Mouse (Mus musculus) mesoderm, embryonic 11.5 days (tissue): Measurements from ENCODE around the gene Nr6a1.

Source experiments
- DNase-seq: peaks from one replicate; pipeline ENCODE4 v3.0.0-alpha.2; 2012; ENCODE audit warnings: low read depth, low spot score

Nr6a1 gene

GRCm38 (mm10) chr2:38874544-38875108 is 52.9 kb downstream of the Nr6a1 start:
- DNase-seq: no peak

- no peak for DNase-seq
Observed at GRCm38 (mm10) chr2:38872730-38873129, 54.8 kb downstream of the Nr6a1 start.

DNA sequence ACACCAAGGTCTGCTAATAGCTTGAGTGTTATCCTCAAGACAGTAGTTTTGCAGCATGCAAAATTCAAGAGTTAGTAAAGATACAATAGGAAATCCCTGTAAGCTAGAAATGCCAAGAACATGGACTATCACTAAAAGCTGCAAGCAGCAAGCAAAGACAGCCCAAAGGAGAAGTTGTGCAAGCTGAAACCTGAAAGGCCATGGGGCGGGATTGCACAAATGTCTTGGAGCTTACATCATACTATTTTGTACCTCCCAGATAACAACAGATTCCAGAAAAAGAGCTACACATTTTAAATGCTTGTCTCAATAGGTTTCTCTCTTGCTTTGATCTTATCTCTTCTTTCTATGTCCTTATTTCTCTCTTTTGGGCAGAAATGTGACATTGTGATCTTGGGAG is 60.8 kb downstream of the Nr6a1 start:
- DNase-seq: no peak

GRCm38 (mm10) chr2:38864011-38864410 is 63.5 kb downstream of the Nr6a1 start:
- DNase-seq: peak; percentile 42

GRCm38 (mm10) chr2:38851797-38852196 is 75.7 kb downstream of the Nr6a1 start:
- no peak for DNase-seq

DNA sequence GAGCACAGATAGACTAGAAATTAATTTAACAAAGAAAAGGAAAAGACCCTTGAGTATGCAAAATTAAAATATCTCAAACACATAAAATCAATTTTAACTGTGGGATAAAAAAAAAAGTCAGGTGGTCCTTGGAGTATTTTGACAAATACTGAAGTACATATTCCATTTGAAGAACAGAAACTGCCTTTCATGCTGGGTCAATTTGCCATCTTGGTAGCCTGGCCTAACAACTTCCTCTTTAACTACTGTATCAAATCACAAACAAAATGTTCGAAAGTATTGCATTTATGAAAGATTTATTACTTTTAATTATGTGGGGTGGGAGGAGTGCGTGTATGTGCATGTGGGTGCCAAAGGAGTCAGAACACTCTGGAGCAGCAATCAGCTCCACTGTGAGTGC is 81.2 kb downstream of the Nr6a1 start:
- DNase-seq: no peak

- no peak for DNase-seq
Observed at GRCm38 (mm10) chr2:38835489-38835888, 92.0 kb downstream of the Nr6a1 start.

GRCm38 (mm10) chr2:38831976-38832375 is 95.5 kb downstream of the Nr6a1 start:
- no peak for DNase-seq

DNA sequence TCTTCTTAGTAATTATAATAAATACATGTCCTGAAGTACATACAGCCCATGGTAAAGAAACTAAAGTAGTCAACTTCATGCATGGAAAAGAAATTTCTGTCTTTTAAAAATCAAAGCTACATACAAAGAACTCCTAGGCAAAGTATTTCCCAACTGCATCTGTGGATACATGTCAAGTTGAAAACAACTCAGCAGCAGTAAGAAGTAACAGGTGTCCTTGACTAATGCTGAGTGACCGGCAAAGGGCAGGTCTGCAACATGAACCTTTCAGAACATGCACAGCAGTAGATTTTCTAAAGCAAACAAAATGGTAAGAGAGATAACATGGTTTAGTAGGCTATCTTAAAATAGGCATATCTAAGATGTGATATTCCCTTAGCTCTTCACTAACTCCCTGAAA is 98.0 kb downstream of the Nr6a1 start:
- no peak for DNase-seq

- no peak for DNase-seq
Observed at GRCm38 (mm10) chr2:38827801-38828306, 99.6 kb downstream of the Nr6a1 start.

GRCm38 (mm10) chr2:38826189-38826588 is 101.3 kb downstream of the Nr6a1 start:
- DNase-seq: peak; percentile 23

- peak; percentile 81 for DNase-seq
Observed at GRCm38 (mm10) chr2:38824791-38825768, 102.4 kb downstream of the Nr6a1 start.

DNA sequence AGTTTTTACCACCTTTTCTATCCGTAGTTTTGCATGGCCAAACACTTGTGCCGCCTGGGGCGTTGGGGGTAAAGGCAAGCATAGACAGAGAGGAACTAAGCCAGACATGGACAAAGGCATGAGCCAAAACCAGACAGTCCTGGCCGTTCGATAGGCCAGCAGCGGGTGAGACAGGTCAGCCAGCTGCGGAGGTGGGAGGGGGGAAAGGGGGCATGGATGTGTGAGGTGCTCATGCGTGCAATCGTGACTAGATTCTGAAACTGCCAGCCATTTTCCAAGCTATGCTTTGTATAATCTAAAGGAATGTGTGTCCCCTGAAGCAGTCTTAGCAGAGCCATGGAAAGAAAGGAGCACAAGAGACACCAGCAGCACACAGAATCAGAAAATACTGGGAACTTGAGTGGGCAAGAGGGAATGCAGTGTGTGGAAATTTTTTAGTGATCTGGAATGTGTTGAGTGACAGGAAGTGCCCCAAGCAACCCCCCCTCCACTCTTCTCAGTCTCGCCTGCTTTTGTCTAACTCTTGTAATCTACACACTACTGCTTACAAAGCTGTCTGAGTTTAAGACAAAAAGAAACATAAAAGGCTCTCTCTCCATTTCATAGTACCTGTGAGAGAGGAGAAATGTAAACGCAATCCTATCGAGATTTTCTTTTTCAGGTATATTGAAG is 103.4 kb downstream of the Nr6a1 start:
- peak; percentile 94 for DNase-seq

DNA sequence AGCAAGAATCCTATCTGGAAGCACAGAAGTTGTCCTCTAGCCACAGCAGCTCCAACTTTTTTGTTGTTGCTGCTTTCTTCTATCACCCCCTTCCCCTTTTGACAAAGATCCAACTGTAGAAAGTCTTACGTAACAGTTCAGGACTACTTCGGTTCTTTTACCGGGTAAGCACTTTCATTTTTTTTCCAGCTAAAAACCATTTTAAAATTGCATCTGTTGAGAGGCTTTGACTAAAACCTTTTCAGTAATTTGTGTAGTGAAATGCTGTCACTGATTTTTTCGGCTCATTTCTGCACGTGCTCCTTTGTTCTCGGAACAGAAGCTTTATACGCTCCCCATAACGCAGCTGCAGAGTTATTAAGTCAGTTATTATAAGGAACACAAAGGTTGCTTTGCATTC is 104.1 kb downstream of the Nr6a1 start:
- DNase-seq: no peak

DNA sequence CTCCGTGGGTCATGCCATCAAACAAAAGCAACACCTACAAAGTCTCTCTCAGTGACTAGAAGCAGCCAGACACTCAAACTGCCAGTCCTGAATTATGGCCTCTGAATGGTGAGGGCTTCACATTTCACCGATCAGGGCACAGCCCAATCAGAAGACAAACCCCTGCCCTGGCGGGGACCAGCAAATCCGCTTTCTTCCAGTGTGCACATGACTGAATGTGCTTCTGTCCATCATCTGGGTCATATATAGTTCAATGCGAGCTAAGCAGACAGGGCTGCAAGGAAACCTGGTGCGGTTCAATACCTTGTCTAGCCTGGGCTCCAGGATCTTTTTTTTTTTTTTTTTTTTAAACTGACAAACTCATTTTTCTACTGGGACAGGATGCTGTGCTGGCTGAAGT is 104.5 kb downstream of the Nr6a1 start:
- peak; percentile 97 for DNase-seq

- no peak for DNase-seq
Observed at GRCm38 (mm10) chr2:38817487-38817886, 110.0 kb downstream of the Nr6a1 start.

DNA sequence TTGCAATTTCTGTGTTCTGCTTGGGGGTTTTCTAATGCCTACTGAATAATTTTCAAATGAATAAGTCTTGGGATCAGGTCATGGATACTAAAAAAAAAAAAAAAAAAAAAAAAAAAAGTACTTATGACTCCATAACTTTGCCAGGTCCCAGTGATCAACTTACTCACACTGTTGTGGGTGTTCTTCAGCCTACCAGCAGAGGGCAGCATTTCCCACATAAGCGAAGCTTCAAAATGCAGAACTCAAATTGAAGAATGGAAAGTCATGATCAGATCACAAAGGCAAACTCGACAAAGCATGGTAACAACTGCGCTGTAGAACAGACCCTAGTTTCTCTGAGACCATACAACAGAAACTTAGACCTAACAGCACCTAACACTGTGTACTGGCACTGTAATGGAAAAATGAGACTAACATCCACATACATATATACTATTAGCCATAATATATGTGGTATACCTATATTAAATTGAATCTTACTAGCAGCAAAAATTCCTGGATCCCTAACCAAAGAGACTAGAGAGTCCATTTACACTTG is 130.3 kb downstream of the Nr6a1 start:
- DNase-seq: peak; percentile 78

DNA sequence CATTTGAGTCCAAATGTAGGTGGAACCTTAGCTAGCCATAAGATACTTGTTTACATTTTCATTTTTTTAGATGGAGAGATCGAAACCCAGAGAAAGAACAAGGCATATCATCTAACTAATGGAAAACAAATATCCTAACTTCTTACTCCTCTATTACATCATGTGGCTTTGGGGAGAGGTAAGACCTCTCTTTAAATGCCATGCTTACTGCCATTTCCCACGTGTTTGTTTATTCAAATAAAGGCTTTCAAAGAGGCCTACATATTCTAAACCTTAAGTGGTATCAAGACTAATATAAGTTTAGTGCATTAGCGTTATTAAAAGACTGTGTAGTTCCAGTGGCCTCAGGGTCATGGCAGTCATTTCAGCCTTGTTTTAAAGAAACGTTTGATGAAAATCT is 140.2 kb downstream of the Nr6a1 start:
- no peak for DNase-seq

DNA sequence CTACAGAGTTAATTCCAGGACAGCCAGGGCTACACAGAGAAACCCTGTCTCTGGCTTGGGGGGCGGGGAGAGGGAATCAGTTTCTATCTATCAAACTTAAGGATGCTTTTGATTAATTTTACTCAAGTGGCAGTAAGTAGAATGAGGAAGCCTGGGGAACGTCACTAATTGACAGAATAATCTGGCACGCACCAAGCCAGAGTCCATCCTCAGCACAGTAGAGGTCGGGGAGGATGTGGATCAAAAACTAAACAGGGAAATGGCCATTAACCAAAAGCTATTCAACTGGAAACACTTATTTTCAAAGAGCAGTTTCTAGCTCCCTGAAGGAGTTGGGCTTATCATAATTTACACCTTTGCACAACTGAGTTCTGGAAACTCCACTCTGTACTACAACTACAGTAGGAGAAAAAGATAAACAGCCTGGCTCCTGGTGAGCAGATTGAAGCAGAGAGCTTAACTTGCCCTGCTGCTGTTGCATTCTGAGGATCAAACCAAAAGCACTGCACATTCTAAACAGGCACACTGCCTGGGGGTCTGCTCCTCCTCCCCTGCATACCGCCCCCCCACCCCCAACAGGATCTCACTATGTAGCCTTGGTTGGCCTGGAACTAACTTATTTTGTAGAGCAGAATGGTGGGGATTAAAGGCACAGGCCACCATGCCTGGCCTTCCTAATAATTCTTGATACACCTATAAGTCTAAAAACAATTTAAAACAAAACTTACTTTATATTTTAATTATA is 141.1 kb downstream of the Nr6a1 start:
- DNase-seq: no peak

DNA sequence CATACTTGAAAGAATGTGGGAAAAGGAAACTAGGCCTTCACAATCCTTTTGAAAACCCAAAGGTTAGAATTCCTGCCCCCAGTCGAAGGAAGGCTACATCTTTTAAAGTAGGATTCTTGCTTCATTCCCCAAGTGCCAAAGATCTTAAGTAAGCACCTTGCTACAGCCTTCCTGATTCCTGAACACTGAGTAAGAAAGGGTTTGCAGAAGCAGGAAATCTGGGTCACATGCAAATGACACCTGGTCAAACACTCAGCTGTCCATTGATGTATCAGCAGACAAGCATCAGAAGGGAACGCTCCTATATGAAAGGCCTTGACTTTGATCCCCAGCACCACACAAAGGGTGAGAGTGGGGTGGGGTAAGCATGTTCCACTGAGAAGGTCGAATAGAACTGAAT is 142.4 kb downstream of the Nr6a1 start:
- DNase-seq: no peak

- no peak for DNase-seq
Observed at GRCm38 (mm10) chr2:38784396-38784795, 143.1 kb downstream of the Nr6a1 start.
